Mouse (Mus musculus) cerebellum, postnatal 36 days (tissue): ENCODE results near the gene Mob1b.

ENCODE experiments used
- DNase-seq, 2 experiments: peaks; one replicate each; pipeline ENCODE4 v3.0.0; 2021 to 2022; ENCODE audit warnings: mixed read lengths in 2 of 2

The Mob1b gene

GRCm38 (mm10) chr5:88790675-88791074 lies 70.0 kb downstream of the Mob1b start:
- DNase-seq: no peak

- DNase-seq: peak; percentile 66 to 71
Measured at GRCm38 (mm10) chr5:88791256-88792245, 70.9 kb downstream of the Mob1b start.

GRCm38 (mm10) chr5:88793676-88794075 lies 73.0 kb downstream of the Mob1b start:
- DNase-seq: peak; percentile 64 to 76

GRCm38 (mm10) chr5:88795910-88796584 lies 75.4 kb downstream of the Mob1b start:
- DNase-seq: no peak

GRCm38 (mm10) chr5:88796588-88796987 lies 75.9 kb downstream of the Mob1b start:
- DNase-seq: peak; percentile 26 to 46

- no peak for DNase-seq
Measured at GRCm38 (mm10) chr5:88797121-88797520, 76.5 kb downstream of the Mob1b start.

GRCm38 (mm10) chr5:88805616-88806015 lies 85.0 kb downstream of the Mob1b start:
- DNase-seq: peak in 1 of 2 experiments; percentile 40

- peak; percentile 35 to 50 for DNase-seq
Measured at GRCm38 (mm10) chr5:88806278-88806677, 85.6 kb downstream of the Mob1b start.

- peak in 1 of 2 experiments; percentile 19 for DNase-seq
Measured at GRCm38 (mm10) chr5:88807342-88807741, 86.7 kb downstream of the Mob1b start.

- peak in 1 of 2 experiments; percentile 43 for DNase-seq
Measured at GRCm38 (mm10) chr5:88813188-88813587, 92.5 kb downstream of the Mob1b start.
